Mouse (Mus musculus): ENCODE measurements around the gene Mydgf. TPM values are rescaled to one million over a fixed set of nuclear protein-coding genes. Genes with fewer than 3 reads are reported as not detected.
A peak's percentile ranks its signal among the peaks of the same experiment; 100 is the strongest.

Mydgf gene
- polyA plus RNA-seq, 1 experiment from 2014 or later, result 78.4 TPM

DNA sequence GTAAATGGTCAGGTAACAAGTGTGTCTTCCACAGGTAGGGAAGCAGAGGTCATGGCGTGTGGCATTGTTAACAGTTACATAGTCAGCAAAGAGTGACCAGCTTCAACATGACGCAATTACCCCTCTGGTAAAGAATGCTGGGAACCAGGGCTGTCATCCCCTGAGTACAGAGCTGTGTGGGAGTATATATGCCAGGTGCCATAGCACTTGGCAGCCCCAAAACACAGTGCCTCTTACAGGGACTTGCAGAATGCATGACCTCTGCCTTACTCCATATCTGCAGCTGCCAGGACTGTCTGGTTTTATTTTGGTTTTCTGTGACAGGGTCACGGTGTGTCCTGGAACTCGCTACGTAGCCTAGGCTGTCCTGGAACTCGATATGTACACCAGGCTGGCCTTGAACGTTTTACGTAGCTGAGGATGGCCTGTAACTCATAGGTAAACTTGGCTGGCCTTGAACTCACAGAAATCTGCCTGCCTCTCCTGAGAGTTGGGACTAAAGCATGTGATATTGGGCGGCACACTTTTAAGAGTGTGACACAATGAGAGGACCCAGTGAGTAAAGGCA lies 24.3 kb upstream of the Mydgf start:
- WGBS, result 92% methylated on average over 9 of the region's 9 CpGs
- Histone ChIP-seq H3K4me3 (no peak overlapping the region), H3K4me1 (no peaks in the 10 kb centered on the region), H3K9me3 (replicated peaks) (no peaks in the 10 kb centered on the region), H3K27ac (replicated peaks) (no peak overlapping the region), H3K27me3 (ENCODE audit: low read depth, poor library complexity, severe bottlenecking) (no peaks in the 10 kb centered on the region), H3K36me3 (peaks cover 98% of the 10 kb centered on the region)
- DNase-seq (ENCODE audit: low spot score), result no peak

DNA sequence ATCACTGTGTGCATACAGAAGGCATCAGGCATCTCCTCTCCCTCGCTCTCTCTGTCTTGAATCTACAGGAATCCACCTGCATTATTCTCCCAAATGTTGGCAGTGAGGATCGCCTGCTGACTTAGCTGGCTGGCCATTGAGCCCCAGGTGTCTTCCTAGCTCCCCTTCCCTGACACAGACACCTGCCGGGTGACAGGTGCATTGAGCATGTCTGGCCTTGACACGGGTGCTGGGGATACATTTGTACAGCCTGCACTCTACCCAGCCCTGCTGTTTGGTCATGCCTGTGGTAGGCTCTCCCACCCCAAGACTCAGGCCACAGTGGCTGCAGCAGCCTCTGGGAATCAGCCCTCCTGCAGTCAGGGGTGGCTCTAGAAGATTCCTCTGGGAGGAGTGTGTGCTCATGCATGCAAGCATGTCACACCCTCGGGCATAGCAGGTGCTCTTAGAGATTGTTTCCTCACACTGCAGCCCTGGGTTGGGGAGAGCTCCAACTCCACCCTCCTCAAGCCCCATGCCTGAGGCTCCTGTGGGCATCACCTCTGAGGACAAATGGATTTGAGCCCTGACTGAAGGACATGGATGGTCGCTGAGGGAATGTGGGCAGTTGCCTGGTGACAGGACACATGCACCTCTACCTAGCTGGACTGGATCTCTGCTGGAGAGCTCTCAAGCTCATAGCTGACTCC lies 23.4 kb upstream of the Mydgf start:
- no peak overlapping the region for H3K4me3 ChIP-seq

DNA sequence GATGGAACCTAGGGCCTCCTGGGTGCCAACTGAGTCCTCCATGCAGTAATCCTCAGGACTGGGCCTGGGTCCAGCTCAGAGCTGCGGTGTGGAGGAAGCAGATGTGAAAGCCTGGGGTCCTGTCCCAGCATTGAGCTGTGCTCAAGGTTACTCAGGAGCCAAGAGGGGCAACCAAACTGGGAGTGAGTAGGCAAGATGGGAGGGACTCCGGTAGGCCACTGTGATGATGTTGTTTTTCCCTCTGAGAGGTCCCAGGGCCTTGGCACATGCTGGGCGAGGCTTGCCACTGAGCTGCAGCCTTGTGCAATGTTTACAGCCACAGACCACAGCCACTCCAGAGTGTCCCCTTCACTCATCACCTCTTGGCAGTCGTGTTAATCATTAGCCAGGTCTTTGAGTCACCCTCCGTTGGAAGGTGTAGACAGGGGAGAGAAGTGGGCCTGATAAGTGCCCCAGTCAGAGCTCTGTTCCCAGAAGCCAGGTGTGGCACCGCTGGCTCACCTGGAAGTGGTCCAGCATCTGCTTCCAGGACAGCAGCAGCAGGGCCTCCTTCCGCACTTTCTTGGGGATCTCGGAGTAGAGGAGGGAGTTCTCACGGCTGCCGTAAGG lies 22.7 kb upstream of the Mydgf start:
- Histone ChIP-seq H3K4me1 (no peaks in the 10 kb centered on the region), H3K9me3 (replicated peaks) (no peaks in the 10 kb centered on the region), H3K27me3 (ENCODE audit: low read depth, poor library complexity, severe bottlenecking) (no peaks in the 10 kb centered on the region), H3K36me3 (peaks cover 100% of the 10 kb centered on the region), H3K27ac (replicated peaks) (no peak overlapping the region), H3K4me3 (no peak overlapping the region)
- 89% methylated on average over 10 of the region's 10 CpGs for WGBS
- no peak for DNase-seq (ENCODE audit: low spot score)

More for the DNA sequence above, 23.4 kb upstream of the Mydgf start:
- no peak overlapping the region for H3K27ac ChIP-seq (replicated peaks)
- no peaks in the 10 kb centered on the region for H3K9me3 ChIP-seq (replicated peaks)
- H3K27me3 ChIP-seq (ENCODE audit: low read depth, poor library complexity, severe bottlenecking), result no peaks in the 10 kb centered on the region
- no peaks in the 10 kb centered on the region for H3K4me1 ChIP-seq
- WGBS, result 88% methylated on average over 6 of the region's 6 CpGs
- no peak for DNase-seq (ENCODE audit: low spot score)
- peaks cover 100% of the 10 kb centered on the region for H3K36me3 ChIP-seq

DNA sequence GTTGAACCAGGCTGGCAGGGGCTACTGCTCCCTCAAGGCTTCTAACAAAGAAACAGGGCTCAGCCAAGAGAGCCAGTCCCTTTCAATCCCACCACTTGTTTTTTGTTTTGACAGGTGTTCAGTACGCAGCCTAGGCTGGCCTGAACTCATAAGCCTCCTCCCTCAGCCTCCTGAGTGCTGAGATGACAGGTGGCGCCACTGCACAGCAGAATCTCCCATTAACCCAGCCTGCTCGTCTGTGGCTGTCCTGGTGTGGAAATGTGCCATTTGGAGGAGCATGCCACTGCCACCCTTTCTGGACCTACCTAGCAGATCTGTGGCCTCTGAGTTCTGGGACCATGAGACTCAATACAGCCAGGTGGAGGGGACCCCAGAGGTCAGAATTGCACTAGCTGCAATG lies 20.0 kb upstream of the Mydgf start:
- H3K27ac ChIP-seq (replicated peaks), result no peak overlapping the region
- H3K4me3 ChIP-seq, result no peak overlapping the region
- DNase-seq (ENCODE audit: low spot score), result no peak
- WGBS, result 72% methylated on average over 3 of the region's 3 CpGs
- no peaks in the 10 kb centered on the region for H3K9me3 ChIP-seq (replicated peaks)
- no peaks in the 10 kb centered on the region for H3K4me1 ChIP-seq
- peaks cover 96% of the 10 kb centered on the region for H3K36me3 ChIP-seq
- no peaks in the 10 kb centered on the region for H3K27me3 ChIP-seq (ENCODE audit: low read depth, poor library complexity, severe bottlenecking)

DNA sequence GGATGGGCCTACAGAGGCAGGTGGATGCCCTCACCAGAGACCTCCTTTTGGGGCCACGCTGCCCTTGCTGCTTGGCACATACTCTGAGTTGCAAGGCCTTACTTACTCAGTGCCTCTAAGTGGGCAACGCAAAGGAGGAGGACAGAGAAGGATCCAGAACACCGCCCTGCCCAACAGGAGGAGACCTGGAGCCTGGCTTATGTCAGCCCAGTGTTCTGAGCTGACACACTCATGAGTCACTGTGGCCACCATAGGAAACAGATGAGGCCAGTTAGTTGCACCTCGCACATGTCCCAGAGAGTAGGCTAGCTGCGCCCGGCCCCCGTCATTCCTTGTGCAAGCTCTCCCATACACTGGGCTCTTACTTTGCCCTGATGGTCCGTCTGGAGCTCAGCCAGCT lies 18.8 kb upstream of the Mydgf start:
- Histone ChIP-seq H3K27me3 (ENCODE audit: low read depth, poor library complexity, severe bottlenecking) (no peaks in the 10 kb centered on the region), H3K4me3 (no peak overlapping the region), H3K27ac (replicated peaks) (no peak overlapping the region), H3K4me1 (no peaks in the 10 kb centered on the region), H3K9me3 (replicated peaks) (no peaks in the 10 kb centered on the region), H3K36me3 (peaks cover 96% of the 10 kb centered on the region)
- DNase-seq (ENCODE audit: low spot score), result no peak
- 92% methylated on average over 8 of the region's 8 CpGs for WGBS

DNA sequence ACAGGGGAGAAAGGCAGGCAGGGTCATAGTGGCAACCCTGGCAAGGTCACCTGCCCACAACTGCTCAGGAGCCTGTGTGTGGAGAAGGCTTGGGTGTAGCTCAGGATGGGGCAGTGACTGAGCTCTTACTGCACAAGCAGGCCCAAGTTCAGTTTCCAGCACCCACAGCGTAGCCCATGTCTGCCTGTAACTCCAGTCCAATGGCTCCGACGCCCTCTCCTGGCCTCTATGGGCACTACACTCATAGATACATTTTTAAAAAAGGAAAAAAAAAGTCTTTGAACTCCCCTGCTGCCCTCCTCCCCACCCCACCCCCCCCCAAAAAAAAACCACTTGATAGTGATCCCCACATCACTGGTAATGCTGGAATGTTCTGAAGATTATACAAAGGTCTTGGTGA lies 17.9 kb upstream of the Mydgf start:
- H3K9me3 ChIP-seq (replicated peaks), result no peaks in the 10 kb centered on the region
- no peak overlapping the region for H3K27ac ChIP-seq (replicated peaks)
- WGBS, result 71% methylated on average over 3 of the region's 3 CpGs
- DNase-seq (ENCODE audit: low spot score), result no peak
- no peaks in the 10 kb centered on the region for H3K27me3 ChIP-seq (ENCODE audit: low read depth, poor library complexity, severe bottlenecking)
- H3K4me3 ChIP-seq, result no peak overlapping the region
- H3K4me1 ChIP-seq, result no peaks in the 10 kb centered on the region
- H3K36me3 ChIP-seq, result peaks cover 96% of the 10 kb centered on the region

DNA sequence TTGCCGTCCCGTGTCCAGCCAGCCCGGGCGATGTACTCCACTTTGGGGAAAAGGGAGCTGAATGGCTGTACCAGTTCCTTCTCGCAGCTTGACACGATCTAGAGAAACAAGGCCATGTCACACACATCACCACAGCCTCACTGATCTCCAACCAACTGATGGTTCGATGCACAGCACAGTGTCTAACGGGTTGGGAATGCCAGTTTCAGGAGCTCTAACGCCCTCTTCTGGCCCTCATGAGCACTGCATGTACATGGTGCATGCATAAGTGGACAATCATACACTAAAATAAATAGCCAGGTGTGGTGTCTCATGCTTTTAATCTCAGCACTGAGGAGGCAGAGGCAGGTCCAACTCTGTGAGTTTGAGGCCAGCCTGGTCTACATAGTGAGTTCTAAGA lies 16.9 kb upstream of the Mydgf start:
- 84% methylated on average over 9 of the region's 9 CpGs for WGBS
- Histone ChIP-seq H3K4me3 (no peak overlapping the region), H3K4me1 (no peaks in the 10 kb centered on the region), H3K9me3 (replicated peaks) (no peaks in the 10 kb centered on the region), H3K27me3 (ENCODE audit: low read depth, poor library complexity, severe bottlenecking) (no peaks in the 10 kb centered on the region), H3K36me3 (peaks cover 96% of the 10 kb centered on the region), H3K27ac (replicated peaks) (no peak overlapping the region)
- DNase-seq (ENCODE audit: low spot score), result no peak

DNA sequence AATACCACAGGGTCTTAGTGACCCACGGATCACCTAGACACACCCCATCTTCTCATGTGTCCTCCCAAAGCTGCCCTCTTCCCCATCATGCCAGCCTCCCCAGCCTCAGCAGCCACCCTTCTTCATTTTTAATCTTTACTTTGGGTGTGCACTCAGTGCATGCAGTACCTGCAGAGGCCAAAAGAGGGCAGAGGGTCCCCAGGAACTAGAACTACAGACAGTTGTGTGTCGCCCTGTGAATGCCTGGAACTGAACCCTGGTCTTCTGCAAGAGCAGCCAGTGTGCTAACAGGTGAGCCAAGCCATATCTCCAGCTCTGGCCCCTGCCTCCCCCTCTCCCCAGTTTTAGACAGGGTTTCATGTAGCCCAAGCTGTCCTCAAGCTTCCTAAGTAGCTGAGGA lies 13.1 kb upstream of the Mydgf start:
- DNase-seq (ENCODE audit: low spot score), result peak; percentile 25
- peaks cover 96% of the 10 kb centered on the region for H3K36me3 ChIP-seq
- H3K9me3 ChIP-seq (replicated peaks), result no peaks in the 10 kb centered on the region
- WGBS, result 75% methylated on average over 2 of the region's 2 CpGs
- no peaks in the 10 kb centered on the region for H3K27me3 ChIP-seq (ENCODE audit: low read depth, poor library complexity, severe bottlenecking)
- H3K27ac ChIP-seq (replicated peaks), result no peak overlapping the region
- H3K4me3 ChIP-seq, result no peak overlapping the region; the same call in 1 of the 2 replicates
- H3K4me1 ChIP-seq, result no peaks in the 10 kb centered on the region

DNA sequence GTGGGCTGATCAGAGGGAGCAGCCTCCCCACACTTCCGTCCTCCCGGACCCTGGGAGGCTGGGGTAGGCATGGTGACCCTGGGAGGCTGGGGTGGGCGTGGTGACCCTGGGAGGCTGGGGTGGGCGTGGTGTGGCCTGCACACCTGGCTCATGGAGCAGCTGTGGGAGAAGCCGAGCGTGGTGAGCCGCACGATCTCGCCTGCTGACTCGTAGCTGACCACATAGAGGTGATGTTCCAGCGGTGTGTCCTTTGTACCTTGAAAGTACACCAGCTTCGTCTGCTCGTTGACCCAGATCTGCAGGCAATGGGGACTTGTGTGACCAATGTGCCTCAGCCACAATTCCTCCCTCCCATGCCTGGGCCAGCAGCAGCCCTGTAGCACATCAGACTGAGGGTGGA lies 11.0 kb upstream of the Mydgf start:
- H3K4me3 ChIP-seq, result no peak overlapping the region; the same call in 1 of the 2 replicates
- H3K36me3 ChIP-seq, result peaks cover 97% of the 10 kb centered on the region
- no peak overlapping the region for H3K27ac ChIP-seq (replicated peaks)
- 94% methylated on average over 13 of the region's 13 CpGs for WGBS
- no peaks in the 10 kb centered on the region for H3K4me1 ChIP-seq
- DNase-seq (ENCODE audit: low spot score), result no peak
- H3K27me3 ChIP-seq (ENCODE audit: low read depth, poor library complexity, severe bottlenecking), result no peaks in the 10 kb centered on the region
- H3K9me3 ChIP-seq (replicated peaks), result no peaks in the 10 kb centered on the region

DNA sequence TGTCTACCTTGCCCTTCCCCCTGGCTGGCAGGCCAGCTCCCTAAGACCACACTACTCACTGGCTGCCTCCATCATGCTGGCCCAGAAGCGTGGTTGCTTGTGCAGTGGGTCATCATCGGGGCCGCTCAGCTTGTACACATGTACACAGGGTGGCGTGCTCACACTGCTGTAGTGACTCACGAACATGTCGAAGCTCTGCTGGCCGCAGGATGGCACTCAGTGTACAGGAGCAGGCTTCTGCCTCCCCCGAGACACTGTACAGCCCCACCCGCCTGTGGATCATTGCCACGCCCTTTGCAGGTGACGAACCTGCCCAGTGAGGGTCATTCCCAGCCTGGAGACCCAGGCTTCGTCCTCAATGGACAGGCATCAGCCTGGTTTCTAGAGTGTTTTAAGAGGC lies 10.6 kb upstream of the Mydgf start:
- Histone ChIP-seq H3K36me3 (peaks cover 100% of the 10 kb centered on the region), H3K27me3 (ENCODE audit: low read depth, poor library complexity, severe bottlenecking) (no peaks in the 10 kb centered on the region), H3K27ac (replicated peaks) (no peak overlapping the region), H3K4me3 (no peak overlapping the region), H3K9me3 (replicated peaks) (no peaks in the 10 kb centered on the region), H3K4me1 (no peaks in the 10 kb centered on the region)
- 94% methylated on average over 12 of the region's 12 CpGs for WGBS
- no peak for DNase-seq (ENCODE audit: low spot score)

DNA sequence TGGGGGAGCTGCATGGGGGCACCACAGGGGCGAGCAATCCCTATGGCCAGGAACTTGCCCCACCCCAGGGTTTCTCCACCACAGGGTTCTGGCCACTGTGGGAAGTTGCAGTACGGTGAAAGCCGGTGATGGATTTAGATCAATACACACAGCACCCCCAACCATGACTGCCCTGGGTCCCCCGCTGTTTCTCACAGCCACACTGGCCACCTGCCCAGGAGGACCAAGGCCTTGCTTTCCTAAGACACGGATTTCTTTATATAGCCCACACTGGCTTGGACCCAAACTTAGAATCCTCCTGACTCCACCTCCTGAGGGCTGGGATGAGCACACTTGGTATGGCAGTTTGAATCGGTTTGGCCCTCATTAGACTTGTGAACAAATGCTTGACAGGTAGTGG lies 7.5 kb upstream of the Mydgf start:
- no peak overlapping the region for H3K27ac ChIP-seq (replicated peaks)
- peaks cover 2% of the 10 kb centered on the region; the same call in 1 of the 2 replicates for H3K4me1 ChIP-seq
- WGBS, result 86% methylated on average over 6 of the region's 6 CpGs
- H3K36me3 ChIP-seq, result peaks cover 99% of the 10 kb centered on the region
- H3K27me3 ChIP-seq (ENCODE audit: low read depth, poor library complexity, severe bottlenecking), result no peaks in the 10 kb centered on the region
- H3K9me3 ChIP-seq (replicated peaks), result no peaks in the 10 kb centered on the region
- H3K4me3 ChIP-seq, result no peak overlapping the region
- DNase-seq (ENCODE audit: low spot score), result no peak

DNA sequence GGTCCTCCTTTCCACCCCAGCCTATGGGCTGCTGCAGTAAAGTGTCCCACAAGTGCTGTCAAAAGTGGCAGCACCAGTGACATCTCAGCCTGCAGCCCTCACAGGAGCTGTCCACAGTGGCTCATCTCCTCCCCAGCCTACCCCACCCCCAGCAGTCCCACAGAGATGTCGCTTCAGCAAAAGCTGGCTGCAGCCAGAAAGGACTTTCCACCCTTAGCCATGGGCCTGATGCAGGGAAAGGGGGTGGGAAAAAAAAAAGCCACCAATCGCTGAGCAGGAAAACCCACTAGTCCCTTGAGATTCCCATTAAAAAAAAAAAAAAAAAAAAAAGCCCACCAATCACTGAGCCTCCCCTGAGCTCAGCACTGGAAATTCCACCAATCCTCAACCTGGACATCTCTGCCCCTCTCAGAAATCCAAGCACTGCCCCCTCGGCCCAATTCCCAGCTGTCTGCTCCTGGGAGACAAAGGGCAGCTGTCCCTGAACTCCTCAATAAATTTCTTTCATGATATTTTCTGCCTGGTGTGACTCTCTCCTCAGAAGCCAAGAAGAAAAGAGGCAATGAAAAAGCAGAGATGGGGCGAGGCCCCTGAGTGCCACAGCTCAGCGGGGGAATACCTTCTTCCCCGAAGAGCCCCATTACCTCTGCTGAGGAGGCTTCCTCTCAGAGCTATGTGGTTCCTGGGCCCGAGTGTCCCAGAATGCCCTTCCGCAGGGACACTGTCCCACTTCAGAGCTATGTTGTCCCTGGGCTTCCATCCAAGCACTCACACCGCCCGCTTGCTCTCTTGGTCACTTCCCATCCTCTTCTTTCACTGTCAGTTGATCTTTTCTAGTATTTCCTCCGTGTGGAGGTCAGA lies 1.8 kb upstream of the Mydgf start:
- DNase-seq (ENCODE audit: low spot score), result peak; percentile 26
- H3K9me3 ChIP-seq (replicated peaks), result no peaks in the 10 kb centered on the region
- peaks cover 62% of the 10 kb centered on the region for H3K36me3 ChIP-seq
- H3K4me1 ChIP-seq, result peaks cover 38% of the 10 kb centered on the region
- H3K27ac ChIP-seq (replicated peaks), result peak overlapping the region; percentile 80
- peak overlapping the region; percentile 9; the same call in 1 of the 2 replicates for H3K4me3 ChIP-seq
- WGBS, result 51% methylated on average over 11 of the region's 11 CpGs
- H3K27me3 ChIP-seq (ENCODE audit: low read depth, poor library complexity, severe bottlenecking), result no peaks in the 10 kb centered on the region
